Mouse (Mus musculus) lung, adult 2 months (tissue): ENCODE data around the gene Ngf.

Experiments used
- CTCF ChIP-seq: fragments of 200-500 bp; IDR thresholded peaks from 2 replicates; pipeline ENCODE4 v1.5.1; 2011; ENCODE audit warnings: mild to moderate bottlenecking, low read length, control low read depth; ENCODE audit not compliant: insufficient read depth
- POLR2A ChIP-seq: fragments of 200-500 bp; IDR thresholded peaks from 2 replicates; pipeline ENCODE4 v1.6.1; 2011; ENCODE audit warnings: low read depth, mild to moderate bottlenecking, control low read depth, low read length, borderline replicate concordance; ENCODE audit errors: extremely low read depth

GRCm38 (mm10) chr3:102553935-102554670, 84.4 kb downstream of the Ngf start:
- TF ChIP-seq CTCF (no peak), POLR2A (no peak)
